Mouse (Mus musculus) kidney, embryonic 15.5 days (tissue): ENCODE data around the gene Thoc3. TPM values are rescaled to one million over a fixed set of nuclear protein-coding genes. Genes with fewer than 3 reads are reported as not detected.
A peak's percentile ranks its signal among the peaks of the same experiment; 100 is the strongest.
"Not testable (repeated sequence)": the region's sequence is repeated elsewhere in the genome, so short reads cannot be mapped to it uniquely, and the experiment has no call there.

Experiments
- ATAC-seq: fragments of 200-750 bp; cut with Nextera tagmentation; replicated peaks from 2 replicates; pipeline ENCODE4 v1.8.0; 2017; ENCODE audit warnings: moderate TSS enrichment; ENCODE audit not compliant: low FRiP score
- H3K27ac ChIP-seq: fragments of 300-500 bp; sonication (generic); 2 replicates; pipeline ENCODE4 v1.5.1; 2015; ENCODE audit warnings: mild to moderate bottlenecking, inconsistent platforms
- H3K27me3 ChIP-seq: fragments of 300-500 bp; sonication (generic); 2 replicates; pipeline ENCODE4 v1.6.1; 2015; ENCODE audit warnings: inconsistent platforms
- H3K36me3 ChIP-seq: fragments of 300-500 bp; sonication (generic); 2 replicates; pipeline ENCODE4 v1.6.1; 2015; ENCODE audit warnings: inconsistent platforms
- H3K4me1 ChIP-seq: fragments of 300-500 bp; sonication (generic); 2 replicates; pipeline ENCODE4 v1.6.1; 2015; ENCODE audit warnings: inconsistent platforms
- H3K4me2 ChIP-seq: fragments of 300-500 bp; sonication (generic); 2 replicates; pipeline ENCODE4 v1.6.1; 2015; ENCODE audit warnings: moderate library complexity, mild to moderate bottlenecking, inconsistent platforms
- H3K4me3 ChIP-seq: fragments of 300-500 bp; sonication (generic); replicated peaks from 2 replicates; pipeline ENCODE4 v1.5.1; 2015; ENCODE audit warnings: mild to moderate bottlenecking, inconsistent platforms
- H3K9ac ChIP-seq: fragments of 300-500 bp; sonication (generic); 2 replicates; pipeline ENCODE4 v1.6.1; 2015; ENCODE audit warnings: mild to moderate bottlenecking, inconsistent platforms
- H3K9me3 ChIP-seq: fragments of 300-500 bp; sonication (generic); replicated peaks from 2 replicates; pipeline ENCODE4 v1.6.1; 2016; ENCODE audit warnings: inconsistent platforms
- WGBS: fragments of 180-500 bp; shearing (Covaris S2); methylation state at CpG from one replicate; pipeline ENCODE4 v1.1.7; 2015; ENCODE audit warnings: mixed read lengths; 5-methylcytosine and 5-hydroxymethylcytosine counted together
- polyA plus RNA-seq: library from polyadenylated mRNA; unstranded; fragments of >200 nt; fragmentation: Nextera tagmentation; extraction: Ambion mirVana; gene quantifications from 2 replicates; pipeline ENCODE4 v1.2.1, GENCODE M21; 2015

Thoc3 gene
- polyA plus RNA-seq, result 118 and 129 TPM in 2 replicates

GRCm38 (mm10) chr13:54468098-54469011, at the start of gene Thoc3:
Gene Thoc3, minus strand, starts transcription at chr13:54468849.
- peak within 1 kb of the TSS; percentile 84 for H3K4me2 ChIP-seq
- H3K36me3 ChIP-seq, result peaks cover 44% of the 10 kb centered on the region
- WGBS, result under 1% methylated on average over 67 of the region's 67 CpGs
- peak; percentile 96 for ATAC-seq
- H3K4me3 ChIP-seq, result peak within 1 kb of the TSS; percentile 99
- H3K27ac ChIP-seq, result peak within 1 kb of the TSS; percentile 72
- no peaks in the 10 kb centered on the region for H3K27me3 ChIP-seq
- H3K9me3 ChIP-seq, result peaks cover 14% of the 10 kb centered on the region; the same call in 1 of the 2 replicates
- H3K9ac ChIP-seq, result peak within 1 kb of the TSS; percentile 95
- H3K4me1 ChIP-seq, result peaks cover 7% of the 10 kb centered on the region

- H3K4me1 ChIP-seq, result peaks cover 22% of the 10 kb centered on the region
- no peak for ATAC-seq
- H3K4me3 ChIP-seq, result no peak overlapping the region
- 97% methylated on average over 1 of the region's 1 CpGs for WGBS
- H3K36me3 ChIP-seq, result 0 out of 2 replicates have a peak, but pooled peaks cover 2% of the 10 kb centered on the region
- H3K9ac ChIP-seq, result no peak overlapping the region
- H3K4me2 ChIP-seq, result no peak overlapping the region
- no peaks in the 10 kb centered on the region for H3K9me3 ChIP-seq
- H3K27ac ChIP-seq, result no peak overlapping the region
- H3K27me3 ChIP-seq, result no peaks in the 10 kb centered on the region
These were observed 37.3 kb upstream of the Thoc3 start for GRCm38 (mm10) chr13:54505920-54506319.

- WGBS, result 21% methylated on average over 7 of the region's 7 CpGs
- no peaks in the 10 kb centered on the region for H3K36me3 ChIP-seq
- peaks cover 22% of the 10 kb centered on the region for H3K4me1 ChIP-seq
- no peaks in the 10 kb centered on the region for H3K9me3 ChIP-seq
- no peak for ATAC-seq
- peak overlapping the region; percentile 67 for H3K9ac ChIP-seq
- H3K27me3 ChIP-seq, result no peaks in the 10 kb centered on the region
- peak overlapping the region; percentile 67 for H3K4me3 ChIP-seq
- H3K27ac ChIP-seq, result no peak overlapping the region
- H3K4me2 ChIP-seq, result peak overlapping the region; percentile 90
These were observed 36.1 kb upstream of the Thoc3 start for GRCm38 (mm10) chr13:54504611-54505260.

GRCm38 (mm10) chr13:54503604-54504521, 35.2 kb upstream of the Thoc3 start, which contains the start of gene Simc1:
Gene Simc1, plus strand, starts transcription at chr13:54503779.
- under 1% methylated on average over 105 of the region's 105 CpGs for WGBS
- peak; percentile 95 for ATAC-seq
- peak within 1 kb of the TSS; percentile 67 for H3K4me3 ChIP-seq

DNA sequence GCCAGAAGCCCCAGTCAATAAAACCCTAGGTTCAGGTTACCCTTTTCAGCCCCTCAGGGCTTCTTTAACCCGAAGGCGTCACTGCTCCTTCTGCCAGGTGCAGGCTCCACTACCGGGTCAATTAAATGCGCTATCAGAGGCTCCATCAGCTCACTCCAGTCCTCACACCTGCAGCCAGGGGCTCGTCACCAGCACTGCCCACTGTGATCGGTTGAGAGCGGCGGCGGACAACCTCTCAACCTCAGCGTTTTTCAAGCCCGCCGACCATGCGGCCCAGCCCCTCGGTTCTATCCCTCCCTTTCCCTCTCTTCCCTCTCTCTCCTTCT, 34.6 kb upstream of the Thoc3 start:
- peaks cover 22% of the 10 kb centered on the region for H3K4me1 ChIP-seq
- H3K27me3 ChIP-seq, result no peaks in the 10 kb centered on the region
- 2% methylated on average over 14 of the region's 14 CpGs for WGBS
- H3K9me3 ChIP-seq, result no peaks in the 10 kb centered on the region
- H3K4me2 ChIP-seq, result peak overlapping the region; percentile 90
- peak; percentile 80; the same call in 1 of the 2 replicates for ATAC-seq
- H3K4me3 ChIP-seq, result peak overlapping the region; percentile 67
- H3K27ac ChIP-seq, result peak overlapping the region; percentile 74
- peak overlapping the region; percentile 67 for H3K9ac ChIP-seq
- no peaks in the 10 kb centered on the region for H3K36me3 ChIP-seq

More at GRCm38 (mm10) chr13:54503604-54504521, 35.2 kb upstream of the Thoc3 start, which contains the start of gene Simc1:
- peak within 1 kb of the TSS; percentile 67 for H3K9ac ChIP-seq
- peak within 1 kb of the TSS; percentile 74 for H3K27ac ChIP-seq
- H3K27me3 ChIP-seq, result no peaks in the 10 kb centered on the region
- no peaks in the 10 kb centered on the region for H3K36me3 ChIP-seq
- peak within 1 kb of the TSS; percentile 90 for H3K4me2 ChIP-seq
- peaks cover 22% of the 10 kb centered on the region for H3K4me1 ChIP-seq
- H3K9me3 ChIP-seq, result no peaks in the 10 kb centered on the region

DNA sequence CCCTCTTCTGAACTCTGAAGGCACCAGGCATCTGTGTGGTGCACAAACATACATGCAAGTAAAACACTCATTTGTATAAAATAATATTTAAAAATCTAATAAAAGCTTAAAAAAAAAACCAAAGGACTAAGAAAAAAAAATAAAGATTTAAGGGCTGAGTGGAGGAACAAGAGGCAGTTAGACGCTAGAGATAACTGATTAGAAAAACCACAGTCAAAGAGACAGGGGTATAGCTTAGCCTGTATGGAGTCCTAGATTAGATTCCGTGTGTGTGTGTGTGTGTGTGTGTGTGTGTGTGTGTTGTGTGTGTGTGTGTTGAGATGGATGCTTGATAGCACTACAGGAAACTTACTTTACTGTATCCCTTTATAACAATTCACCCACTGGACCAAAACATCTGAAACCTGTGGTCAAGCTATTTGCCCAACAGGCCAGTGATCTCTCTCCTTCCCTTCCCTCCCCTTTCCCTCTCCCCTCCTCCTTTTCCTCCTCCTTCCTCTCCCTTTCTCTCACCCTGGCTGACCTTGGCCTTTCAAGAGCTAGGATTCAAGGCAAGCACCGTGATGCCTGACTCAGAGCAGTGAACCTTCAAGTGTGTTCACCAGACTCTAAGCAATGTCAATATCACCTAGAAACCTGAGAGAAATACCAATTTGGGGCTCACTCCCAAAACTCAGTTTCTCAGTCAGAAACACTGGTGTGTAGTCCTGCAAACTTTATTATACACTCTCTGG, 33.5 kb upstream of the Thoc3 start:
- Histone ChIP-seq H3K4me1 (peaks cover 22% of the 10 kb centered on the region), H3K9me3 (no peaks in the 10 kb centered on the region), H3K27me3 (no peaks in the 10 kb centered on the region), H3K4me2 (no peak overlapping the region), H3K36me3 (no peaks in the 10 kb centered on the region), H3K9ac (no peak overlapping the region), H3K4me3 (no peak overlapping the region), H3K27ac (no peak overlapping the region)
- WGBS, result 48% methylated on average over 3 of the region's 3 CpGs
- no peak for ATAC-seq

DNA sequence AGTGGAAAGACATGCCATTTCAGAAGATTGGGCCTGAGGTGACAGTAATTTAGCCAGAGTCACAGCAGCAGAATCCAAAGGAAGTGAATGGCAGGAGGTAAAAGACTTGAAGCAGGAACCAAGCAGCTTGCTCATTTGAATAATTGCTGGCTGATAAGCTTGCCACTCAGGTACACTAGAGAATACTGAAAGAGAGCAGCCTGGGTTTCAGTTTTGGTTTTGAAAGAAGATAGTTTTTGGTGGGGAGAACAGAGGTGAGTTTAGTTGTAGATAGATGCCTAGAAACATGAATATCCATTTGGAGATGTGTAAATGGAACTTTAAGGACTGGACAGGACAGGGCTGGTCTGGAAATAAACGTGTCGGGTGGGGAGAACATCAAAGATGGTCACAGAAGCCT, 32.7 kb upstream of the Thoc3 start:
- H3K27me3 ChIP-seq, result no peaks in the 10 kb centered on the region
- H3K4me2 ChIP-seq, result no peak overlapping the region
- no peak overlapping the region for H3K9ac ChIP-seq
- WGBS, result 72% methylated on average over 2 of the region's 2 CpGs
- H3K9me3 ChIP-seq, result no peaks in the 10 kb centered on the region
- no peak for ATAC-seq
- H3K4me1 ChIP-seq, result peaks cover 22% of the 10 kb centered on the region
- no peak overlapping the region for H3K27ac ChIP-seq
- H3K4me3 ChIP-seq, result no peak overlapping the region
- H3K36me3 ChIP-seq, result no peaks in the 10 kb centered on the region

DNA sequence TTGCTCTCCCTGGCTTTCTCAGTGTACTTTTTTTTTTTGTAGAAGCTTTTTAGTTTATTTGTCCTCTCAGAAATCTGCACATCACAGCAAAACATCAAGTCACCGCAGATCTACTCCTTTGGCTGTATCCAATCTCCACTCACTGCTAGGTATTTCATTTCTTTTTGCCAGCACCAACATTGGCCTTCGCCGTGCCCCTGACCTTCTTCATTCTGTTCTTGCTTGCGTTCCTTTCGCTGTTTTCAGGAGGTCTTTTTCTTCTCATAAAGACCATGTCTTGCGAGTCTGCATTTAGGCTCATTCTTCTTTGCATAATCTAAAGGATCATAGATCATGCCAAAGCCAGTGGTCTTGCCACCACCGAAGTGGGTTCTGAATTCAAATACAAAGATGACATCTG, 30.9 kb upstream of the Thoc3 start:
- not testable (repeated sequence) for H3K9ac ChIP-seq, H3K36me3 ChIP-seq, H3K27me3 ChIP-seq, H3K4me3 ChIP-seq, H3K27ac ChIP-seq, H3K9me3 ChIP-seq, ATAC-seq, H3K4me2 ChIP-seq
- 92% methylated on average over 7 of the region's 7 CpGs for WGBS
- H3K4me1 ChIP-seq, result peaks cover 13% of the 10 kb centered on the region

- 84% methylated on average over 6 of the region's 6 CpGs for WGBS
These were observed 22.7 kb upstream of the Thoc3 start for GRCm38 (mm10) chr13:54491381-54491780.

GRCm38 (mm10) chr13:54490411-54490810, 21.8 kb upstream of the Thoc3 start:
- no peak overlapping the region for H3K4me3 ChIP-seq
- no peaks in the 10 kb centered on the region for H3K36me3 ChIP-seq
- ATAC-seq, result no peak
- no peaks in the 10 kb centered on the region for H3K4me1 ChIP-seq
- H3K9ac ChIP-seq, result no peak overlapping the region
- H3K9me3 ChIP-seq, result no peaks in the 10 kb centered on the region
- 0 out of 2 replicates have a peak, but pooled peaks cover 2% of the 10 kb centered on the region for H3K27me3 ChIP-seq
- no peak overlapping the region for H3K27ac ChIP-seq
- no peak overlapping the region for H3K4me2 ChIP-seq
- WGBS, result 71% methylated on average over 5 of the region's 5 CpGs

More at GRCm38 (mm10) chr13:54491381-54491780, 22.7 kb upstream of the Thoc3 start:
- Histone ChIP-seq H3K36me3 (no peaks in the 10 kb centered on the region), H3K9me3 (no peaks in the 10 kb centered on the region), H3K27ac (no peak overlapping the region), H3K9ac (no peak overlapping the region), H3K4me2 (no peak overlapping the region), H3K4me1 (no peaks in the 10 kb centered on the region), H3K27me3 (0 out of 2 replicates have a peak, but pooled peaks cover 2% of the 10 kb centered on the region), H3K4me3 (no peak overlapping the region)
- no peak for ATAC-seq

DNA sequence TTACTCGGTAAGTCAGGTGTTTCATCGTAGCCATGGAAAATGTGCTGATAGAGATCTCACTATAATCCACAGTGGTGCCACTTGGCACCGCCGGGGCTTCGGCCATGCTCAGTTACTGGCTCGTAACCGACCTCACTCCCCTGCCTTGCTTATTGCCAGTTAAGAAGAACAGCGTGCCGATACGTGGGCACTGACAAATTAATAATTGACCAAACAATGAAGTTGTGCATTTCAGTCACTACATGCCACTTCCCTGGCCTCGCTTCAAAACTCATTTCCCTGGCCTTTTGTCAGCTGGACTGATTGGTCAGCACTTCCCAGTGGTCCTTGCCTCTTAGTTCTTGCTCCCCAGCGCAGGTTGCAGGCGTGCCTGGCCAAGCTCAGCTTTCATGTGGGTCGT, 12.8 kb upstream of the Thoc3 start:
- ATAC-seq, result 0 out of 2 replicates have a peak, but pooled peaks have one; percentile 36
- 0 out of 2 replicates have a peak overlapping the region, but pooled peaks have one; percentile 9 for H3K4me2 ChIP-seq
- 71% methylated on average over 14 of the region's 14 CpGs for WGBS
- no peaks in the 10 kb centered on the region for H3K27me3 ChIP-seq
- no peak overlapping the region for H3K27ac ChIP-seq
- no peak overlapping the region for H3K4me3 ChIP-seq
- no peaks in the 10 kb centered on the region for H3K4me1 ChIP-seq
- no peak overlapping the region for H3K9ac ChIP-seq
- H3K36me3 ChIP-seq, result no peaks in the 10 kb centered on the region
- no peaks in the 10 kb centered on the region for H3K9me3 ChIP-seq
